Mouse (Mus musculus) liver, embryonic 14.5 days (tissue): Measurements from ENCODE around the gene Pbx1.

Source experiments
- CTCF ChIP-seq: IDR thresholded peaks from 2 replicates; pipeline ENCODE4 v1.5.1; 2016; ENCODE audit warnings: antibody characterized with exemption, low read depth, control low read depth
- EP300 ChIP-seq: IDR thresholded peaks from 2 replicates; pipeline ENCODE4 v1.6.1; 2016; ENCODE audit warnings: antibody characterized with exemption, low read depth

DNA sequence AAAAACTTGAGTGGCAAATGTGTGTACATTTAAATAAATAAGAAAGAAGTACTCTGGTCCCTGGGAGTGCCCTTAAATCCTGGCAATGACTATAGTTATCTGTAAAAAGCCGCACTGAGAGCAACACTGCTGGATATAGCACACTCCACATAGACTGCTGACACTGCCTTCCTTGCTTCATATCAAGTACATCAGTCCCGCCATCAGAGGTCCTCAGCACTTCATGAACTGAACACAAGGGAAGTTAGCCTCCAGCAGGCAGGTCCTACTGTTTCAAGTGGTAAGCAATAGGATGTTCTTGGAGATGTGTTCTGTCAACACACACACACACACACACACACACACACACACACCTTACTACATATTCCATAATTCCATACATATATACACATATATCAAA is 339.0 kb downstream of the Pbx1 start:
- TF ChIP-seq CTCF (no peak), EP300 (no peak)
